Mouse (Mus musculus) urinary bladder, adult 18-20 months (tissue): ENCODE results near the gene Olfr809.

Experiments used
- DNase-seq, 2 experiments: peaks; one replicate each; pipeline ENCODE4 v3.0.0; 2022; ENCODE audit warnings: low spot score in 2 of 2, mixed read lengths in 2 of 2

The Olfr809 gene

GRCm38 (mm10) chr10:129774338-129774737 is at the start of gene Olfr809:
TSS of gene Olfr809 (plus strand) at chr10:129774638.
- DNase-seq, result no peak

GRCm38 (mm10) chr10:129729275-129729674 is 45.2 kb upstream of the Olfr809 start, which contains the start of gene Olfr805:
TSS of gene Olfr805 (minus strand) at chr10:129729375.
- no peak for DNase-seq

GRCm38 (mm10) chr10:129741821-129742220 is 32.6 kb upstream of the Olfr809 start, which contains the start of gene Olfr806:
TSS of gene Olfr806 (minus strand) at chr10:129741921.
- DNase-seq, result no peak

GRCm38 (mm10) chr10:129757693-129758092 is 16.7 kb upstream of the Olfr809 start, which contains the start of gene Olfr807:
TSS of gene Olfr807 (minus strand) at chr10:129757793.
- DNase-seq, result no peak

- DNase-seq, result no peak
These were observed 9.3 kb upstream of the Olfr809 start, which contains the start of gene Olfr808 for GRCm38 (mm10) chr10:129765182-129765581. TSS of gene Olfr808 (plus strand) at chr10:129765482.

- DNase-seq, result no peak
These were observed 3.7 kb downstream of the Olfr809 start for GRCm38 (mm10) chr10:129778123-129778522.

- no peak for DNase-seq
These were observed 20.4 kb downstream of the Olfr809 start, which contains the start of gene Olfr810 for GRCm38 (mm10) chr10:129794817-129795216. TSS of gene Olfr810 (minus strand) at chr10:129794917.

GRCm38 (mm10) chr10:129804296-129804695 is 29.9 kb downstream of the Olfr809 start, which contains the start of gene Olfr811:
TSS of gene Olfr811 (minus strand) at chr10:129804396.
- DNase-seq, result no peak
